Mouse (Mus musculus) MEL (cell line): Measurements from ENCODE around the gene Cyyr1. TPM values are rescaled to one million over a fixed set of nuclear protein-coding genes. Genes with fewer than 3 reads are reported as not detected.

ENCODE experiments used
- DNase-seq: peaks from one replicate; pipeline ENCODE4 v3.0.0; 2011; ENCODE audit warnings: low read depth, low spot score
- H3K27ac ChIP-seq: 2 replicates; pipeline ENCODE4 v1.5.1; 2012; ENCODE audit warnings: low read depth, mild to moderate bottlenecking, control low read depth, low read length, moderate library complexity; ENCODE audit not compliant: control insufficient read depth
- H3K27me3 ChIP-seq, 2 experiments: fragments of 150-350 bp in 1 of 2; sonication (generic) in 1 of 2; 2 replicates each; pipeline ENCODE4 v1.6.1; 2012; ENCODE audit warnings: low read length in 2 of 2, mild to moderate bottlenecking in 2 of 2, improper control_type of control experiment in 1 of 2, moderate library complexity in 1 of 2; ENCODE audit not compliant: insufficient read depth in 2 of 2, control insufficient read depth in 1 of 2
- H3K36me3 ChIP-seq, 2 experiments: 2 replicates each; pipeline ENCODE4 v1.6.1; 2012 to 2014; ENCODE audit warnings: low read length in 2 of 2, improper control_type of control experiment in 1 of 2, inconsistent platforms in 1 of 2, mild to moderate bottlenecking in 1 of 2; ENCODE audit not compliant: insufficient read depth in 2 of 2, control insufficient read depth in 1 of 2
- H3K4me1 ChIP-seq, 2 experiments: fragments of 150-350 bp in 1 of 2; sonication (generic) in 1 of 2; 2 replicates each; pipeline ENCODE4 v1.6.1; 2012; ENCODE audit warnings: low read length in 2 of 2, improper control_type of control experiment in 1 of 2, mild to moderate bottlenecking in 1 of 2; ENCODE audit not compliant: insufficient read depth in 2 of 2, control insufficient read depth in 1 of 2
- H3K4me3 ChIP-seq, 2 experiments: fragments of 150-350 bp in 1 of 2; sonication (generic) in 1 of 2; 2 replicates each; pipeline ENCODE4 v1.5.1; 2012; ENCODE audit warnings: low read depth in 2 of 2, low read length in 2 of 2, mild to moderate bottlenecking in 2 of 2, moderate library complexity in 2 of 2, control low read depth in 1 of 2, improper control_type of control experiment in 1 of 2; ENCODE audit not compliant: control insufficient read depth in 1 of 2, insufficient read depth in 1 of 2
- H3K79me2 ChIP-seq: 2 replicates; pipeline ENCODE4 v1.6.1; 2012; ENCODE audit warnings: mild to moderate bottlenecking, low read length, moderate library complexity; ENCODE audit not compliant: control insufficient read depth, poor library complexity, insufficient read depth
- H3K9ac ChIP-seq: 2 replicates; pipeline ENCODE4 v1.6.1; 2012; ENCODE audit warnings: low read depth, mild to moderate bottlenecking, control low read depth, low read length, moderate library complexity; ENCODE audit not compliant: control insufficient read depth, poor library complexity, severe bottlenecking
- H3K9me3 ChIP-seq: fragments of 150-350 bp; sonication (generic); replicated peaks from 2 replicates; pipeline ENCODE4 v1.6.1; 2012; ENCODE audit warnings: mild to moderate bottlenecking, low read length, improper control_type of control experiment, moderate library complexity; ENCODE audit not compliant: insufficient read depth
- BHLHE40 ChIP-seq: IDR thresholded peaks from 2 replicates; pipeline ENCODE4 v1.6.1; 2012; ENCODE audit warnings: low read depth, mild to moderate bottlenecking, inconsistent platforms, low read length, improper control_type of control experiment, borderline replicate concordance
- E2F4 ChIP-seq: IDR thresholded peaks from 2 replicates; pipeline ENCODE4 v1.6.1; 2011; ENCODE audit warnings: low read depth, low read length, improper control_type of control experiment, borderline replicate concordance
- ELF1 ChIP-seq: IDR thresholded peaks from 2 replicates; pipeline ENCODE4 v1.6.1; 2014; ENCODE audit warnings: low read depth, mild to moderate bottlenecking, inconsistent platforms, low read length, improper control_type of control experiment, moderate library complexity
- EP300 ChIP-seq, 2 experiments: IDR thresholded peaks; 2 replicates each; pipeline ENCODE4 v1.6.1; 2011; ENCODE audit warnings: improper control_type of control experiment in 2 of 2, low read length in 2 of 2, low read depth in 1 of 2, mild to moderate bottlenecking in 1 of 2
- ETS1 ChIP-seq: IDR thresholded peaks from 2 replicates; pipeline ENCODE4 v1.6.1; 2012; ENCODE audit warnings: low read depth, mild to moderate bottlenecking, inconsistent platforms, low read length, improper control_type of control experiment, moderate library complexity
- GATA1 ChIP-seq: IDR thresholded peaks from 2 replicates; pipeline ENCODE4 v1.6.1; 2011; ENCODE audit warnings: low read depth, low read length, improper control_type of control experiment
- JUND ChIP-seq: IDR thresholded peaks from 2 replicates; pipeline ENCODE4 v1.6.1; 2011; ENCODE audit warnings: low read depth, mild to moderate bottlenecking, improper control_type of control experiment, low read length
- MAFK ChIP-seq: IDR thresholded peaks from 2 replicates; pipeline ENCODE4 v1.6.1; 2011; ENCODE audit warnings: low read depth, mild to moderate bottlenecking, low read length, improper control_type of control experiment, borderline replicate concordance
- MAX ChIP-seq: IDR thresholded peaks from 2 replicates; pipeline ENCODE4 v1.6.1; 2011; ENCODE audit warnings: low read length, improper control_type of control experiment
- MAZ ChIP-seq: IDR thresholded peaks from 2 replicates; pipeline ENCODE4 v1.6.1; 2012; ENCODE audit warnings: low read depth, mild to moderate bottlenecking, inconsistent platforms, low read length, improper control_type of control experiment
- MEF2A ChIP-seq: IDR thresholded peaks from 2 replicates; pipeline ENCODE4 v1.6.1; 2014; ENCODE audit warnings: low read depth, mild to moderate bottlenecking, inconsistent platforms, low read length, improper control_type of control experiment; ENCODE audit not compliant: poor library complexity, insufficient replicate concordance, severe bottlenecking; ENCODE audit errors: extremely low read depth
- MYC ChIP-seq: IDR thresholded peaks from 2 replicates; pipeline ENCODE4 v1.6.1; 2011; ENCODE audit warnings: low read depth, mild to moderate bottlenecking, low read length, improper control_type of control experiment, moderate library complexity
- NRF1 ChIP-seq: IDR thresholded peaks from 2 replicates; pipeline ENCODE4 v1.6.1; 2014; ENCODE audit warnings: low read depth, mild to moderate bottlenecking, inconsistent platforms, low read length, improper control_type of control experiment, moderate library complexity; ENCODE audit not compliant: poor library complexity, insufficient read depth, severe bottlenecking
- POLR2A ChIP-seq, 2 experiments: IDR thresholded peaks; 2 replicates each; pipeline ENCODE4 v1.6.1; 2011 to 2012; ENCODE audit warnings: low read length in 2 of 2, mild to moderate bottlenecking in 2 of 2, control low read depth in 1 of 2, improper control_type of control experiment in 1 of 2, low read depth in 1 of 2, moderate library complexity in 1 of 2; ENCODE audit not compliant: control insufficient read depth in 1 of 2, insufficient read depth in 1 of 2, poor library complexity in 1 of 2
- POLR2AphosphoS2 ChIP-seq: IDR thresholded peaks from 2 replicates; pipeline ENCODE4 v1.6.1; 2011; ENCODE audit warnings: low read length, improper control_type of control experiment
- POLR2AphosphoS5 ChIP-seq: IDR thresholded peaks from 2 replicates; pipeline ENCODE4 v1.6.1; 2012; ENCODE audit warnings: low read depth, borderline replicate concordance, mild to moderate bottlenecking, inconsistent platforms, low read length, moderate library complexity, mixed read lengths
- RAD21 ChIP-seq: IDR thresholded peaks from 2 replicates; pipeline ENCODE4 v1.6.1; 2011; ENCODE audit warnings: mild to moderate bottlenecking, low read depth, low read length, improper control_type of control experiment
- RCOR1 ChIP-seq: IDR thresholded peaks from 2 replicates; pipeline ENCODE4 v1.6.1; 2012; ENCODE audit warnings: low read depth, mild to moderate bottlenecking, inconsistent platforms, low read length, improper control_type of control experiment
- SIN3A ChIP-seq: IDR thresholded peaks from 2 replicates; pipeline ENCODE4 v1.6.1; 2012; ENCODE audit warnings: low read length, improper control_type of control experiment, inconsistent platforms
- SMC3 ChIP-seq: IDR thresholded peaks from 2 replicates; pipeline ENCODE4 v1.6.1; 2011; ENCODE audit warnings: low read depth, low read length, improper control_type of control experiment
- TAL1 ChIP-seq: IDR thresholded peaks from 2 replicates; pipeline ENCODE4 v1.6.1; 2012; ENCODE audit warnings: mild to moderate bottlenecking, inconsistent platforms, low read length, moderate library complexity, mixed read lengths
- TBP ChIP-seq: IDR thresholded peaks from 2 replicates; pipeline ENCODE4 v1.8.0; 2011; ENCODE audit warnings: low read depth, low read length, improper control_type of control experiment
- TCF12 ChIP-seq: IDR thresholded peaks from 2 replicates; pipeline ENCODE4 v1.6.1; 2014; ENCODE audit warnings: low read depth, mild to moderate bottlenecking, inconsistent platforms, low read length, improper control_type of control experiment, moderate library complexity
- USF2 ChIP-seq, 2 experiments: IDR thresholded peaks; 2 replicates each; pipeline ENCODE4 v1.6.1; 2011 to 2012; ENCODE audit warnings: improper control_type of control experiment in 2 of 2, low read length in 2 of 2, borderline replicate concordance in 1 of 2, inconsistent platforms in 1 of 2, low read depth in 1 of 2, mild to moderate bottlenecking in 1 of 2; ENCODE audit not compliant: insufficient read depth in 1 of 2
- ZC3H11A ChIP-seq: IDR thresholded peaks from 2 replicates; pipeline ENCODE4 v1.6.1; 2012; ENCODE audit warnings: low read depth, mild to moderate bottlenecking, inconsistent platforms, low read length, improper control_type of control experiment
- ZNF384 ChIP-seq: IDR thresholded peaks from 2 replicates; pipeline ENCODE4 v1.6.1; 2012; ENCODE audit warnings: low read depth, mild to moderate bottlenecking, inconsistent platforms, low read length, improper control_type of control experiment
- polyA plus RNA-seq, 2 experiments: library from polyadenylated mRNA; stranded (reverse) in 1 of 2; unstranded in 1 of 2; fragments of >175 nt in 1 of 2; fragments of >200 nt in 1 of 2; gene quantifications; 2 replicates each; pipeline versions ENCODE4 v1.2.1 to v1.2.4; 2012; ENCODE audit warnings: low replicate concordance in 2 of 2, low read depth in 1 of 2; ENCODE audit not compliant: insufficient read length in 2 of 2, insufficient read depth in 1 of 2, missing spikeins in 1 of 2
- total RNA-seq: library from RNA; depleted of rRNA; stranded (reverse); fragments of 300-350 nt; gene quantifications from 2 replicates; pipeline ENCODE4 v1.2.3, GENCODE M21; 2012

Cyyr1 gene
- total and polyA plus RNA-seq, 3 experiments, result not detected

GRCm38 (mm10) chr16:85429173-85429572, 124.0 kb downstream of the Cyyr1 start:
- no peaks in the 10 kb centered on the region for H3K36me3 ChIP-seq
- no peaks in the 10 kb centered on the region for H3K27me3 ChIP-seq
- H3K79me2 ChIP-seq, result no peaks in the 10 kb centered on the region
- H3K9me3 ChIP-seq, result no peaks in the 10 kb centered on the region
- H3K4me3 ChIP-seq, result no peak overlapping the region
- no peak overlapping the region for H3K27ac ChIP-seq
- no peak for TF ChIP-seq E2F4
- TF ChIP-seq EP300 (IDR thresholded peaks at IDR 0.05; ENCODE audit: low read depth in 1 of 2, low read length in 2 of 2), result no peak
- no peak for TF ChIP-seq ZNF384
- no peak for TF ChIP-seq SMC3
- TF ChIP-seq JUND, result no peak
- no peak overlapping the region for H3K9ac ChIP-seq
- H3K4me1 ChIP-seq, result no peaks in the 10 kb centered on the region
- DNase-seq, result no peak

GRCm38 (mm10) chr16:85422889-85423288, 130.3 kb downstream of the Cyyr1 start:
- Histone ChIP-seq H3K79me2 (no peaks in the 10 kb centered on the region), H3K36me3 (no peaks in the 10 kb centered on the region), H3K9ac (no peak overlapping the region), H3K4me1 (no peaks in the 10 kb centered on the region), H3K4me3 (no peak overlapping the region), H3K27me3 (no peaks in the 10 kb centered on the region), H3K27ac (no peak overlapping the region), H3K9me3 (no peaks in the 10 kb centered on the region)
- no peak for DNase-seq
- TF ChIP-seq TCF12, result no peak
- TF ChIP-seq MAFK, result no peak
- TF ChIP-seq GATA1, result no peak
- no peak for TF ChIP-seq POLR2AphosphoS2
- no peak for TF ChIP-seq RAD21
- no peak for TF ChIP-seq ETS1
- no peak for TF ChIP-seq BHLHE40
- no peak for TF ChIP-seq NRF1
- no peak for TF ChIP-seq RCOR1
- TF ChIP-seq TBP, result no peak

GRCm38 (mm10) chr16:85415415-85415814, 137.8 kb downstream of the Cyyr1 start:
- no peaks in the 10 kb centered on the region for H3K36me3 ChIP-seq
- H3K27me3 ChIP-seq, result no peaks in the 10 kb centered on the region
- no peak overlapping the region for H3K4me3 ChIP-seq
- H3K9me3 ChIP-seq, result no peaks in the 10 kb centered on the region
- no peaks in the 10 kb centered on the region for H3K4me1 ChIP-seq
- no peaks in the 10 kb centered on the region for H3K79me2 ChIP-seq
- no peak for DNase-seq
- no peak overlapping the region for H3K27ac ChIP-seq
- no peak overlapping the region for H3K9ac ChIP-seq
- no peak for TF ChIP-seq POLR2AphosphoS2
- TF ChIP-seq MYC, result no peak
- TF ChIP-seq ELF1, result no peak
- no peak for TF ChIP-seq SIN3A
- no peak for TF ChIP-seq POLR2A (IDR thresholded peaks at IDR 0.05; ENCODE audit: control insufficient read depth in 1 of 2, insufficient read depth in 1 of 2, low read depth in 1 of 2, low read length in 2 of 2, poor library complexity in 1 of 2)
- TF ChIP-seq MEF2A, result no peak
- TF ChIP-seq EP300 (IDR thresholded peaks at IDR 0.05; ENCODE audit: low read depth in 1 of 2, low read length in 2 of 2), result no peak
- TF ChIP-seq RAD21, result no peak
- no peak for TF ChIP-seq MAX
- no peak for TF ChIP-seq JUND
- no peak for TF ChIP-seq TBP
- TF ChIP-seq POLR2AphosphoS5, result no peak
- no peak for TF ChIP-seq ZC3H11A
- no peak for TF ChIP-seq TAL1
- TF ChIP-seq NRF1, result no peak
- TF ChIP-seq MAZ, result no peak
- no peak for TF ChIP-seq GATA1
- TF ChIP-seq USF2 (IDR thresholded peaks at IDR 0.05; ENCODE audit: borderline replicate concordance in 1 of 2, insufficient read depth in 1 of 2, low read depth in 1 of 2, low read length in 2 of 2), result no peak
- no peak for TF ChIP-seq E2F4
